Mouse (Mus musculus) subcutaneous adipose tissue, adult 2 months (tissue): ENCODE results near the gene Rbp3. TPM values are rescaled to one million over a fixed set of nuclear protein-coding genes. Genes with fewer than 3 reads are reported as not detected.

Source experiments
- polyA plus RNA-seq: library from polyadenylated mRNA; depleted of rRNA; stranded (reverse); fragments of >200 nt; gene quantifications from 2 replicates; pipeline ENCODE4 v1.2.3, GENCODE M21; 2012; ENCODE audit warnings: low replicate concordance; rRNA removed

Gene Rbp3
- polyA plus RNA-seq, result not detected in 2 replicates

GRCm38 (mm10) chr14:33953761-33954160 is at the start of gene Rbp3:
Gene Rbp3 (plus strand): TSS chr14:33954003.

GRCm38 (mm10) chr14:33923168-33924070 is 30.4 kb upstream of the Rbp3 start, which contains the start of gene Gdf10:
Gene Gdf10 (plus strand): TSS chr14:33923587.

GRCm38 (mm10) chr14:33940739-33941138 is 13.1 kb upstream of the Rbp3 start, which contains the start of gene Gdf2:
Gene Gdf2 (plus strand): TSS chr14:33941039.

GRCm38 (mm10) chr14:33978604-33979059 is 24.8 kb downstream of the Rbp3 start, which contains the start of gene Zfp488:
Gene Zfp488 (minus strand): TSS chr14:33978764.

Other genes with a start within 250 kb of the Rbp3 start
- 17.3 and 92.4 TPM in 2 replicates for gene Gdf10, start 30.4 kb upstream of the Rbp3 start, polyA plus RNA-seq
- 0.08 TPM in 1 of 2 replicates, not detected in the other for gene Gdf2, start 13.0 kb upstream of the Rbp3 start, polyA plus RNA-seq
- not detected in 2 replicates for gene Zfp488, start 24.8 kb downstream of the Rbp3 start, polyA plus RNA-seq
- gene Gm30083, start 61.2 kb downstream of the Rbp3 start, polyA plus RNA-seq, result not detected in 2 replicates
- 1.6 and 11.2 TPM in 2 replicates for gene Gm5460, start 62.8 kb downstream of the Rbp3 start, polyA plus RNA-seq
- not detected in 2 replicates for gene Antxrl, start 98.7 kb downstream of the Rbp3 start, polyA plus RNA-seq
- 5.3 and 5.7 TPM in 2 replicates for gene Anxa8, start 132.0 kb downstream of the Rbp3 start, polyA plus RNA-seq
- gene A630023A22Rik, start 148.8 kb downstream of the Rbp3 start, polyA plus RNA-seq, result 0.37 TPM in 1 of 2 replicates, not detected in the other
- 0.51 and 0.82 TPM in 2 replicates for gene Npy4r, start 198.5 kb downstream of the Rbp3 start, polyA plus RNA-seq
- 0.37 and 0.72 TPM in 2 replicates for gene Gprin2, start 247.7 kb downstream of the Rbp3 start, polyA plus RNA-seq